Mouse (Mus musculus): ENCODE measurements at regions not wholly inside any gene's neighbourhood (a gene's known extent, or its start where the extent isn't known, plus 50 kb on each side); places are given as distances from the start of the nearest gene placed in this dataset.

- DNase-seq (ENCODE audit: low spot score in 2 of 2) = no peak
Measured at GRCm38 (mm10) chr3:151160516-151160915, 277.2 kb upstream of the Adgrl4 start.

DNA sequence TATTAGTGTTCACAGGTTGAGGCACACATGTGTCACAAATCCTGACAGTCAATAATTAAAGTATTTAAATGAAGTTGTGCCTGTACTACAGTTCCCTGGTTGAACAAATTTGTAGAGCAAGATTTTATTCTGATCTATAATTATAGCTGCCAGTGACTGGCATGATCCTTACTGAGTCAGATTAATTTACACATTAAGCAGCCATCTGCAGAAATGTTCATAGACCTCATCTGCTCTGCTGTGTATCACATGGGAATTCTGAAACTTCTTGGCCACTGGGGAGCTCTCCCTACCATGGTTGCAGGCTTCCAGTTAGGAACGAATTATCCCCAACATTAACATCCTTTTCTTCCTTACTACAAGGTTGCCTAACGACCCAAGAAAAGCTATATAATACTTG is 255.6 kb upstream of the Adgrl4 start:
- no peak for DNase-seq (ENCODE audit: low spot score in 2 of 2)

- DNase-seq (ENCODE audit: low spot score in 2 of 2) = no peak
Measured at GRCm38 (mm10) chr3:151192092-151192491, 245.6 kb upstream of the Adgrl4 start.

DNA sequence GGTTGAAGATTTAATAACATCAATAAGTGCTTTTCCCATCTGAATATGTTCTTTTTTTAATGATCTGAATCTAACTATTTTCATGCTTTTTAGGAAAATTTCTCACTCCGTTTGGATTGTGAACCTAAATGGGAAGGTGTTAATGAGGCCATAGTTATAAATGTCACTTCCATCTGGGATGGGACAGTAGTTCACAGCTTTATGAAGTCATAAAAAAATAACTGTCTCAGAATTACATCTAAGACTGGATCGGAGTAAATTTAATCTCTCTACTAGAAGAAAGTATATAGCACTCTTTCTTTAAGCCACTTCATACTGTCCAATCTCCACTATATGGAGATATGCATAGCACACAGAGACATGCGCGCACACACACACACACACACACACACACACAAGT is 226.7 kb upstream of the Adgrl4 start:
- DNase-seq (ENCODE audit: low spot score in 2 of 2) = no peak

GRCm38 (mm10) chr3:151216764-151217502 is 220.8 kb upstream of the Adgrl4 start:
- DNase-seq (ENCODE audit: low spot score in 2 of 2) = no peak

GRCm38 (mm10) chr3:151222407-151222806 is 215.3 kb upstream of the Adgrl4 start:
- no peak for DNase-seq (ENCODE audit: low spot score in 2 of 2)

GRCm38 (mm10) chr3:151252458-151252857 is 185.2 kb upstream of the Adgrl4 start:
- no peak for DNase-seq (ENCODE audit: low spot score in 2 of 2)

DNA sequence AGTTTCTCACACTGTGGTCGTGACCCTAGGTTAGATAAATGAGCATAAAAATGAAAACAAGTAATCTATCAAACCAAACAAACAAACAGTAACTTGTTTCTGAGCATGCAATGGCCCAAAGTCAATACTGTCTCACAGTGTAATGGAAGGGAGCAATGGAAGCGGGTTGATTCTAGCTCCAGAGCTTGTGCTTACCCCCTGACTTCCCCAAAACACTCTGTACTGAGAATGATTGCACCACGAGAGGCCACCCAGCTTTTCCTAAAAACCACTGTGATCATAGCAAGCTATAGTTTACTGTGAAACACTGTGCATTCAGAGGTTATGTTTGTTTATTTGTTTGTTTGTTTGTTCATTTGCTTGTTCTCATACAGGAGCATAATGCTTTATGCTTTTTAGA is 174.9 kb upstream of the Adgrl4 start:
- no peak for DNase-seq (ENCODE audit: low spot score in 2 of 2)

- no peak for DNase-seq (ENCODE audit: low spot score in 2 of 2)
Measured at GRCm38 (mm10) chr3:151265658-151266057, 172.0 kb upstream of the Adgrl4 start.

- no peak for DNase-seq (ENCODE audit: low spot score in 2 of 2)
Measured at GRCm38 (mm10) chr3:151269514-151269913, 168.2 kb upstream of the Adgrl4 start.

DNA sequence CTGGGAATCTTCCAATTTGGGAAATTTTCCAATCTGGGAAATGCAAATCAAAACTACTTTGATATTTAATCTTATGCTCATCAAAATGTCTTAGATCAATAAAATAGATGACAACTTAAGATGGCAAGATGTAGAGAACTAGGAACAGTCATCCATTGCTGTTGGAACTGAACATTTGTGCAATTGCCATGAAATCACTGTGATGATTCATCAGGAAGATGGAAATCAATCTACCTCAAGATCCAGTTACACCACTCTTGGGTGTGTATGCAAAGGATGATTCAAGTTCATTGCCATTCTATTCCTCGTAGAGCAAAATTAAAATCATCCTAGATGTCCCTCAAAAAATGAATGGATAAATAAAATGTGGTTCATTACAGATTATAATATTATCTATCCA is 153.9 kb upstream of the Adgrl4 start:
- no peak for DNase-seq (ENCODE audit: low spot score in 2 of 2)

GRCm38 (mm10) chr3:151293981-151294605 is 143.6 kb upstream of the Adgrl4 start:
- no peak for DNase-seq (ENCODE audit: low spot score in 2 of 2)

- DNase-seq (ENCODE audit: low spot score in 2 of 2) = no peak
Measured at GRCm38 (mm10) chr3:151294606-151295005, 143.1 kb upstream of the Adgrl4 start.

- DNase-seq (ENCODE audit: low spot score in 2 of 2) = no peak
Measured at GRCm38 (mm10) chr3:151295027-151295426, 142.7 kb upstream of the Adgrl4 start.

DNA sequence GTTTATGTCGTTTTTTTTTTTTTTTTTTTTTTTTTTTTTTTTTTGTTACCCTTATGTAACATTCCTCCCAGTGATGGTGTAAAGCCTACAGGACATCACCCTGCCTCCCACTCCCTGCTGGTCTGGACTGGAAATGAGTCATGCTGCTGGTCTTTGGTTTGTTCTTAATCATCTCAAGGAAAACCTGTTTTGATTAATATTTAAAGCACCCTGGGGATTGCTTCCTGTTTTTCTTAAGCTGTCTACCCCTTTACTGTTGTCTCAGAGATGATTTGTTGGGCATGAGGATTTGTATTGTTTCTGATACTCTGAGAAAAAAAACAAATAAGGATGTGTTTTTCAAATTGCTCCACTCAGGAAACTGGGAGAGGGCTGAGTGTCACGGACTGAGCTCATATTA is 139.4 kb upstream of the Adgrl4 start:
- DNase-seq (ENCODE audit: low spot score in 2 of 2) = no peak

- DNase-seq (ENCODE audit: low spot score in 2 of 2) = no peak
Measured at GRCm38 (mm10) chr3:151305402-151305801, 132.3 kb upstream of the Adgrl4 start.

GRCm38 (mm10) chr3:151307975-151308374 is 129.7 kb upstream of the Adgrl4 start:
- no peak for DNase-seq (ENCODE audit: low spot score in 2 of 2)

GRCm38 (mm10) chr3:151323835-151324234 is 113.9 kb upstream of the Adgrl4 start:
- DNase-seq (ENCODE audit: low spot score in 2 of 2) = no peak

DNA sequence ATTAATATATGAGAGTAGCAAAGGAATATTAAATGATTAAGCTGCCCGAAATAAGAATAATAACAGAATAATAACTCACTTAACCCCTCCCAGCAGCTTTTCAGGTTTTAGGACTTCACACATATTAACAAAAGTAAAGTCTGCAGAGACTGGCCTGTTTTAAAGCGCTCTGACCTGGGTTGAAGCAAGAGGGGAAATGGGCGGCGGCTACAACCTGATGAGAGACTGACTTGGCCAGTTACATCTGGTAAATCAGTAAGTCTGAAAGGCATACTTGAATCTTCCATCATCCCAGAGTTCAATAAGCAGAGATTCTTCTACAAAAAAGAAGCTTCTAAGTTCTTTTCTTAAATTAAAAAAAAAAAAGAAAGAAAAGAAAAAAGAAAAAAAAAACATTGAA is 107.9 kb upstream of the Adgrl4 start:
- no peak for DNase-seq (ENCODE audit: low spot score in 2 of 2)

GRCm38 (mm10) chr3:151331906-151332305 is 105.8 kb upstream of the Adgrl4 start:
- no peak for DNase-seq (ENCODE audit: low spot score in 2 of 2)

DNA sequence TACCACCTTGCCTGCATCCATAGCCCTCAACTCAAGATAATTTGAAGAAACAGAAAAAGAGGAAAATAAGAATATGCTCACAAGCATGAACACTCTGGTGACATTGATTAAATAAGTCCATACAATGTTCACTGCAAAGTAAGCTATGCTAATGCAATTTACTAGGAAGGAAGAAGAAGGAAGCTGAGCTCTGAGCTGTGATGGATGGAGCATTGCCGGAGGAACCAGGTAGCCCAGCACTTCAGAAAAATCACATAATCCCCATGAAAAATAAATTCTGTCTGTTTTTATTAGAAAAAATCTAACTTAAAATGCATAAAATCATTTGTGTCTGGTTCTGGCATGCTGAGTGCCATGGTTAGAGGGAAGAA is 105.4 kb upstream of the Adgrl4 start:
- no peak for DNase-seq (ENCODE audit: low spot score in 2 of 2)

DNA sequence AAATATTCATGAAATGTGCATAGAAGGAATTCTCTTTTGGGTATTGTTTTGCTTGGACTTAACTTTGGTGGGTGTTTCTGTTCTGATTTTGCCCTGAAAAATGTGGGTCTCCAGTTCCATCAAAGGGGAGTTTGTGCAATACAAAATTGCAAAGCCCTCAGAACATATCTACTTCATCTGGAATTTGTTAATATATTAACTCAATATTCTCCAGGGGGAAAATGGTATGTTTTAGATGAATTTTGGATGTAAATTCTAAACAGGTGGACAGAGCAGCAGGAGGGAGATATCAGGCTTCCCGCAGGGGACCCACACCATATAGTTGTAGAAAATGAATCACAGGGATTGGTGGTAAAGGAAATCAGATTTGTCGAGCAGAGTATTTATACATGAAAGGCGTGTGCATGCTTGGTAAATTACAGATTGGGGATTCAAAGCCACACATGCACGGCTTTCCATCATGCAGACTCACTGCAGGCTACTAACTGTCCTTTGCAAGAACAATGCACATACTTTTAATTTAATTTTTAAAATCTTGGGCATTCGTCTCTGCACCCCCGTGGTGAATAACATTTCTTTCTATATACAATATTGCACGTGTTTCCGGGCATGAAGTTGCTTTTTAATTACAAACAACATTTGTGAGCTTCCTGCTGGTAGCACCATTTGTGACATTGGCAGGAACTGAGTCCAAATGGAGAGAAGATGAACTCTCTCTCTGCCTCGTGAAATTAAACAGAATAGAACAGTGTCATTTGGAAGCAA is 104.8 kb upstream of the Adgrl4 start:
- DNase-seq (ENCODE audit: low spot score in 2 of 2) = no peak
